Mouse (Mus musculus) CH12.LX (cell line): Measurements from ENCODE around the gene Gfpt1. TPM values are rescaled to one million over a fixed set of nuclear protein-coding genes. Genes with fewer than 3 reads are reported as not detected.

Experiments
- DNase-seq: peaks from one replicate; pipeline ENCODE4 v3.0.0-alpha.2; 2013; ENCODE audit errors: extremely low read depth
- H3K27ac ChIP-seq: 2 replicates; pipeline ENCODE4 v1.5.1; 2012; ENCODE audit warnings: low read depth, mild to moderate bottlenecking, control low read depth, moderate library complexity; ENCODE audit not compliant: insufficient read depth
- H3K27me3 ChIP-seq: replicated peaks from 2 replicates; pipeline ENCODE3; 2012; ENCODE audit warnings: inconsistent platforms
- H3K36me3 ChIP-seq, 2 experiments: replicated peaks in 1 of 2; 2 replicates each; pipeline versions ENCODE3 to v1.6.1; 2012; ENCODE audit warnings: inconsistent platforms in 1 of 2, low read length in 1 of 2, mild to moderate bottlenecking in 1 of 2, mixed read lengths in 1 of 2, moderate library complexity in 1 of 2; ENCODE audit not compliant: control insufficient read depth in 1 of 2, insufficient read depth in 1 of 2
- H3K4me1 ChIP-seq, 2 experiments: 2 replicates each; pipeline ENCODE4 v1.6.1; 2012; ENCODE audit warnings: inconsistent platforms in 1 of 2, moderate library complexity in 1 of 2; ENCODE audit not compliant: insufficient read depth in 2 of 2, control insufficient read depth in 1 of 2
- H3K4me2 ChIP-seq: 2 replicates; pipeline ENCODE4 v1.6.1; 2012; ENCODE audit warnings: low read depth, mild to moderate bottlenecking, control low read depth; ENCODE audit not compliant: poor library complexity, insufficient read depth, severe bottlenecking
- H3K4me3 ChIP-seq, 3 experiments: fragments of 150-350 bp in 1 of 3; sonication (generic) in 1 of 3; replicated peaks in 1 of 3; 2 replicates each; pipeline versions ENCODE3 to v1.5.1; 2011 to 2012; ENCODE audit warnings: low read depth in 2 of 3, low read length in 2 of 3, mild to moderate bottlenecking in 2 of 3, moderate library complexity in 2 of 3, control low read depth in 1 of 3, improper control_type of control experiment in 1 of 3, inconsistent platforms in 1 of 3, mixed read lengths in 1 of 3; ENCODE audit not compliant: poor library complexity in 1 of 3
- H3K79me2 ChIP-seq: replicated peaks from 2 replicates; pipeline ENCODE4 v1.6.1; 2012; ENCODE audit warnings: mild to moderate bottlenecking, moderate library complexity; ENCODE audit not compliant: control insufficient read depth, poor library complexity, insufficient read depth, severe bottlenecking; ENCODE audit errors: extremely low read depth
- H3K9ac ChIP-seq: 2 replicates; pipeline ENCODE4 v1.6.1; 2012; ENCODE audit warnings: low read depth, mild to moderate bottlenecking, control low read depth, moderate library complexity; ENCODE audit not compliant: insufficient read depth
- H3K9me3 ChIP-seq: replicated peaks from 2 replicates; pipeline ENCODE3; 2012; ENCODE audit warnings: low read length, inconsistent platforms, mixed read lengths
- CHD1 ChIP-seq: IDR thresholded peaks from 2 replicates; pipeline ENCODE4 v1.6.1; 2012; ENCODE audit warnings: low read depth, low read length, improper control_type of control experiment, inconsistent platforms
- CTCF ChIP-seq, 2 experiments: IDR thresholded peaks in 1 of 2; conservative IDR thresholded peaks in 1 of 2; 2 replicates each; pipeline ENCODE4 v1.5.1; 2011 to 2012; ENCODE audit warnings: low read depth in 2 of 2, low read length in 2 of 2, improper control_type of control experiment in 1 of 2, inconsistent platforms in 1 of 2, mild to moderate bottlenecking in 1 of 2, moderate library complexity in 1 of 2
- E2F4 ChIP-seq: IDR thresholded peaks from 2 replicates; pipeline ENCODE4 v1.6.1; 2011; ENCODE audit warnings: low read depth, low read length, improper control_type of control experiment; ENCODE audit not compliant: insufficient replicate concordance
- ELF1 ChIP-seq: IDR thresholded peaks from 2 replicates; pipeline ENCODE4 v1.6.1; 2014; ENCODE audit warnings: low read depth, mild to moderate bottlenecking, inconsistent platforms, low read length, improper control_type of control experiment
- EP300 ChIP-seq: IDR thresholded peaks from 2 replicates; pipeline ENCODE4 v1.6.1; 2011; ENCODE audit warnings: low read length, improper control_type of control experiment
- ETS1 ChIP-seq: conservative IDR thresholded peaks from 2 replicates; pipeline ENCODE4 v1.6.1; 2012; ENCODE audit warnings: low read depth, mild to moderate bottlenecking, inconsistent platforms, low read length, improper control_type of control experiment, moderate library complexity
- GABPA ChIP-seq: IDR thresholded peaks from 2 replicates; pipeline ENCODE4 v1.6.1; 2012; ENCODE audit warnings: low read depth, low read length, improper control_type of control experiment, inconsistent platforms; ENCODE audit not compliant: insufficient replicate concordance
- HCFC1 ChIP-seq: IDR thresholded peaks from 2 replicates; pipeline ENCODE4 v1.6.1; 2012; ENCODE audit warnings: low read depth, mild to moderate bottlenecking, inconsistent platforms, low read length, improper control_type of control experiment
- IRF4 ChIP-seq: IDR thresholded peaks from 2 replicates; pipeline ENCODE4 v1.6.1; 2014; ENCODE audit warnings: low read depth, mild to moderate bottlenecking, inconsistent platforms, low read length, improper control_type of control experiment
- JUN ChIP-seq: IDR thresholded peaks from 2 replicates; pipeline ENCODE4 v1.6.1; 2011; ENCODE audit warnings: low read depth, mild to moderate bottlenecking, low read length, improper control_type of control experiment, moderate library complexity; ENCODE audit not compliant: insufficient read depth
- KAT2A ChIP-seq: IDR thresholded peaks from 2 replicates; pipeline ENCODE4 v1.6.1; 2012; ENCODE audit warnings: low read length, improper control_type of control experiment, inconsistent platforms; ENCODE audit not compliant: insufficient replicate concordance
- MAX ChIP-seq: IDR thresholded peaks from 2 replicates; pipeline ENCODE4 v1.6.1; 2011; ENCODE audit warnings: low read length, improper control_type of control experiment
- MAZ ChIP-seq: IDR thresholded peaks from 2 replicates; pipeline ENCODE4 v1.6.1; 2012; ENCODE audit warnings: low read depth, mild to moderate bottlenecking, inconsistent platforms, low read length, improper control_type of control experiment, moderate library complexity
- MXI1 ChIP-seq: IDR thresholded peaks from 2 replicates; pipeline ENCODE4 v1.6.1; 2011; ENCODE audit warnings: mild to moderate bottlenecking, low read depth, low read length, improper control_type of control experiment
- MYC ChIP-seq: IDR thresholded peaks from 2 replicates; pipeline ENCODE4 v1.6.1; 2011; ENCODE audit warnings: low read depth, mild to moderate bottlenecking, improper control_type of control experiment, low read length
- NRF1 ChIP-seq: IDR thresholded peaks from 2 replicates; pipeline ENCODE4 v1.6.1; 2014; ENCODE audit warnings: low read depth, mild to moderate bottlenecking, inconsistent platforms, low read length, improper control_type of control experiment, moderate library complexity
- POLR2A ChIP-seq: IDR thresholded peaks from 2 replicates; pipeline ENCODE4 v1.6.1; 2011; ENCODE audit warnings: low read depth, mild to moderate bottlenecking, improper control_type of control experiment, low read length
- RAD21 ChIP-seq: IDR thresholded peaks from 2 replicates; pipeline ENCODE4 v1.6.1; 2011; ENCODE audit warnings: low read depth, mild to moderate bottlenecking, low read length, improper control_type of control experiment, moderate library complexity
- RCOR1 ChIP-seq: conservative IDR thresholded peaks from 2 replicates; pipeline ENCODE4 v1.6.1; 2012; ENCODE audit warnings: low read depth, mild to moderate bottlenecking, inconsistent platforms, low read length, improper control_type of control experiment
- SIN3A ChIP-seq: IDR thresholded peaks from 2 replicates; pipeline ENCODE4 v1.6.1; 2012; ENCODE audit warnings: low read length, improper control_type of control experiment, inconsistent platforms
- TCF12 ChIP-seq: IDR thresholded peaks from 2 replicates; pipeline ENCODE4 v1.6.1; 2014; ENCODE audit warnings: low read depth, mild to moderate bottlenecking, inconsistent platforms, low read length, improper control_type of control experiment
- UBTF ChIP-seq: IDR thresholded peaks from 2 replicates; pipeline ENCODE4 v1.6.1; 2012; ENCODE audit warnings: low read depth, mild to moderate bottlenecking, inconsistent platforms, low read length, improper control_type of control experiment, moderate library complexity
- USF1 ChIP-seq: IDR thresholded peaks from 2 replicates; pipeline ENCODE4 v1.6.1; 2014; ENCODE audit warnings: low read depth, mild to moderate bottlenecking, inconsistent platforms, low read length, improper control_type of control experiment
- ZC3H11A ChIP-seq: IDR thresholded peaks from 2 replicates; pipeline ENCODE4 v1.6.1; 2012; ENCODE audit warnings: low read depth, mild to moderate bottlenecking, inconsistent platforms, low read length, improper control_type of control experiment
- ZMIZ1 ChIP-seq: IDR thresholded peaks from 2 replicates; pipeline ENCODE4 v1.6.1; 2012; ENCODE audit warnings: low read depth, mild to moderate bottlenecking, inconsistent platforms, low read length, improper control_type of control experiment
- dilution Hi-C: fragments of 300-500 bp; cut with MboI; formaldehyde crosslinking; loops from 2 replicates; pipeline ENCODE4 v1.14.3; 2020; ENCODE audit warnings: low sequenced_read_pairs; ENCODE audit not compliant: extremely low pct_unique_long_range_greater_than_20kb, extremely low pct_ligation_motif_present
- in situ Hi-C: fragments of 300-500 bp; cut with MboI; formaldehyde crosslinking; loops from 3 replicates; pipeline ENCODE4 v1.14.3; 2019; ENCODE audit warnings: low sequenced_read_pairs, low pct_ligation_motif_present, low pct_unique_long_range_greater_than_20kb, mixed read lengths
- polyA plus RNA-seq: library from polyadenylated mRNA; unstranded; fragments of >175 nt; gene quantifications from 2 replicates; pipeline ENCODE4 v1.2.1, GENCODE M21; 2012; ENCODE audit warnings: low read depth; ENCODE audit not compliant: insufficient read length
- total RNA-seq, 2 experiments: library from RNA; depleted of rRNA; stranded (reverse); fragments of 300-350 nt in 1 of 2; fragments of >200 nt in 1 of 2; gene quantifications; 2 replicates each; pipeline ENCODE4 v1.2.3; 2012 to 2014

Gfpt1 gene
- total and polyA plus RNA-seq, 3 experiments = 24.9 to 35.3 (median 32.1) TPM

GRCm38 (mm10) chr6:87133520-87133919 is 90.9 kb downstream of the Gfpt1 start:
- dilution Hi-C loops (no loop called here), in situ Hi-C loops (no loop called here)
- no peak for DNase-seq
- no peaks in the 10 kb centered on the region for H3K79me2 ChIP-seq
- no peak overlapping the region for H3K4me3 ChIP-seq
- H3K4me1 ChIP-seq = 0 out of 4 replicates have a peak, but pooled peaks cover 0 to 2% of the 10 kb centered on the region in 2 experiments
- no peak overlapping the region for H3K4me2 ChIP-seq
- H3K9ac ChIP-seq = no peak overlapping the region
- H3K27me3 ChIP-seq = no peaks in the 10 kb centered on the region
- no peaks in the 10 kb centered on the region for H3K36me3 ChIP-seq
- no peak overlapping the region for H3K27ac ChIP-seq
- peaks cover 7% of the 10 kb centered on the region for H3K9me3 ChIP-seq
- TF ChIP-seq TCF12 (no peak), JUN (no peak), KAT2A (no peak), SIN3A (no peak), POLR2A (no peak), UBTF (no peak), HCFC1 (no peak), IRF4 (no peak), ZMIZ1 (no peak), RCOR1 (no peak), USF1 (no peak), RAD21 (no peak), CTCF (conservative IDR thresholded peaks at IDR 0.05 in 1 of 2, IDR thresholded peaks at IDR 0.05 in 1 of 2; ENCODE audit: low read depth in 2 of 2, low read length in 2 of 2) (no peak), NRF1 (no peak), MYC (no peak), GABPA (no peak), EP300 (no peak), MXI1 (no peak), E2F4 (no peak), ZC3H11A (no peak)
- TF ChIP-seq, all 38 proteins: peak for 0

GRCm38 (mm10) chr6:87133966-87134546 is 91.4 kb downstream of the Gfpt1 start:
- dilution Hi-C loops = no loop called here

More at GRCm38 (mm10) chr6:87133966-87134546, 91.4 kb downstream of the Gfpt1 start:
- DNase-seq = no peak
- in situ Hi-C loops = no loop called here
- no peak for TF ChIP-seq CHD1
- TF ChIP-seq MAX = no peak
- TF ChIP-seq POLR2A = no peak
- TF ChIP-seq ELF1 = no peak
- no peak for TF ChIP-seq RCOR1
- no peak for TF ChIP-seq MAZ
- no peak for TF ChIP-seq USF1
- no peak for TF ChIP-seq ETS1
- H3K4me2 ChIP-seq = no peak overlapping the region
- no peaks in the 10 kb centered on the region for H3K27me3 ChIP-seq
- no peak overlapping the region for H3K27ac ChIP-seq
- H3K9me3 ChIP-seq = peaks cover 7% of the 10 kb centered on the region
- no peak overlapping the region for H3K4me3 ChIP-seq
- no peak overlapping the region for H3K9ac ChIP-seq
- no peaks in the 10 kb centered on the region for H3K79me2 ChIP-seq
- no peaks in the 10 kb centered on the region for H3K36me3 ChIP-seq
- 0 out of 4 replicates have a peak, but pooled peaks cover 0 to 2% of the 10 kb centered on the region in 2 experiments for H3K4me1 ChIP-seq
